Mouse (Mus musculus) left cerebral cortex, postnatal 4 days (tissue): ENCODE data around the gene Ddx59. TPM values are rescaled to one million over a fixed set of nuclear protein-coding genes. Genes with fewer than 3 reads are reported as not detected.
A peak's percentile ranks its signal among the peaks of the same experiment; 100 is the strongest.

Source experiments
- DNase-seq: peaks from one replicate; pipeline ENCODE4 v3.0.0-alpha.2; 2022
- intact Hi-C: fragments of 180-260 bp; cut with DNase I; formaldehyde crosslinking; loops from one replicate; pipeline ENCODE4 v1.15.1; 2025
- total RNA-seq, 2 experiments: library from RNA; stranded (reverse); gene quantifications; 2 replicates each; pipeline ENCODE4 v1.2.3; 2021

Ddx59 gene
- total RNA-seq, 2 experiments from 2014 or later, result 11.2 to 14.1 TPM

- no peak for DNase-seq
- intact Hi-C loops, result no loop called here
Measured at GRCm38 (mm10) chr1:136446933-136447332, 31.9 kb downstream of the Ddx59 start.

- intact Hi-C loops, result no loop called here
- no peak for DNase-seq
Measured at GRCm38 (mm10) chr1:136447338-136447737, 32.3 kb downstream of the Ddx59 start.

GRCm38 (mm10) chr1:136449541-136449940 is 34.5 kb downstream of the Ddx59 start:
- no peak for DNase-seq
- intact Hi-C loops, result no loop called here

- intact Hi-C loops, result no loop called here
- no peak for DNase-seq
Measured at GRCm38 (mm10) chr1:136450206-136450605, 35.1 kb downstream of the Ddx59 start.

- intact Hi-C loops, result no loop called here
- DNase-seq, result peak; percentile 23
Measured at GRCm38 (mm10) chr1:136452421-136452820, 37.4 kb downstream of the Ddx59 start.

GRCm38 (mm10) chr1:136455756-136456585 is 40.9 kb downstream of the Ddx59 start:
- peak; percentile 52 for DNase-seq

GRCm38 (mm10) chr1:136456741-136457140 is 41.7 kb downstream of the Ddx59 start:
- intact Hi-C loops, result loop anchor here (5.0 kb wide), 2 partner anchors 169 to 284 kb away; no protein-coding TSS in a partner anchor

More at GRCm38 (mm10) chr1:136455756-136456585, 40.9 kb downstream of the Ddx59 start:
- intact Hi-C loops, result loop anchor here (5.0 kb wide), 2 partner anchors 169 to 284 kb away; no protein-coding TSS in a partner anchor

GRCm38 (mm10) chr1:136457403-136457802 is 42.3 kb downstream of the Ddx59 start:
- DNase-seq, result no peak
- intact Hi-C loops, result loop anchor here (5.0 kb wide), 2 partner anchors 170 to 285 kb away; no protein-coding TSS in a partner anchor

More at GRCm38 (mm10) chr1:136456741-136457140, 41.7 kb downstream of the Ddx59 start:
- DNase-seq, result peak; percentile 15

- DNase-seq, result no peak
- intact Hi-C loops, result loop anchor here (5.0 kb wide), 2 partner anchors 171 to 286 kb away; no protein-coding TSS in a partner anchor
Measured at GRCm38 (mm10) chr1:136458691-136459245, 43.7 kb downstream of the Ddx59 start.

- peak; percentile 17 for DNase-seq
- intact Hi-C loops, result loop anchor here (5.0 kb wide), 1 partner anchor 410 kb away; the partner anchor contains the start of genes Ascl5 and Cacna1s
Measured at GRCm38 (mm10) chr1:136462443-136462842, 47.4 kb downstream of the Ddx59 start.

- intact Hi-C loops, result no loop called here
- DNase-seq, result no peak
Measured at GRCm38 (mm10) chr1:136465168-136465567, 50.1 kb downstream of the Ddx59 start.

- intact Hi-C loops, result no loop called here
- peak; percentile 95 for DNase-seq
Measured at GRCm38 (mm10) chr1:136466143-136466811, 51.2 kb downstream of the Ddx59 start, which contains the start of gene Kif14. TSS of gene Kif14 (plus strand) at chr1:136466343.

- no peak for DNase-seq
- intact Hi-C loops, result no loop called here
Measured at GRCm38 (mm10) chr1:136469408-136469807, 54.3 kb downstream of the Ddx59 start.

GRCm38 (mm10) chr1:136470471-136470870 is 55.4 kb downstream of the Ddx59 start:
- intact Hi-C loops, result no loop called here
- DNase-seq, result peak; percentile 7

Other genes with a start within 250 kb of the Ddx59 start
- 1 to 10 TPM; 1.0 to 1.2 TPM for gene Mroh3, start 202.4 kb upstream of the Ddx59 start, total RNA-seq
- gene Inava, start 181.0 kb upstream of the Ddx59 start, total RNA-seq, result 1 to 10 TPM; 4.8 to 5.9 TPM
- gene Gpr25, start 154.4 kb upstream of the Ddx59 start, total RNA-seq, result 10 to 100 TPM; 10.2 to 11.5 TPM
- gene Camsap2, start 69.2 kb upstream of the Ddx59 start, total RNA-seq, result 100 to 1,000 TPM; 153 to 159 TPM
- gene Kif14, start 51.1 kb downstream of the Ddx59 start, total RNA-seq, result 1 to 10 TPM; 1.5 to 2.1 TPM
- gene Zfp281, start 209.6 kb downstream of the Ddx59 start, total RNA-seq, result 10 to 100 TPM; 33.3 to 36.0 TPM